Mouse (Mus musculus): Measurements from ENCODE around the gene Rflnb.

Rflnb gene

GRCm38 (mm10) chr11:76060906-76061305 lies 33.3 kb upstream of the Rflnb start:
- no peaks in the 10 kb centered on the region; the same call in 1 of the 2 replicates for H3K4me1 ChIP-seq (replicated peaks; ENCODE audit: low read depth, low read length)
- H3K36me3 ChIP-seq (ENCODE audit: insufficient read depth, low read length) = no peaks in the 10 kb centered on the region
- H3K4me3 ChIP-seq (replicated peaks; ENCODE audit: low read length) = no peak overlapping the region
- TF ChIP-seq NANOG (IDR thresholded peaks at IDR 0.05; ENCODE audit: borderline replicate concordance, low read length) (no peak), CTCF (conservative IDR thresholded peaks at IDR 0.05; ENCODE audit: low read length) (no peak), POU5F1 (IDR thresholded peaks at IDR 0.05; ENCODE audit: borderline replicate concordance, low read length) (no peak)
- H3K27me3 ChIP-seq (ENCODE audit: insufficient read depth, low read length) = no peaks in the 10 kb centered on the region
- no peaks in the 10 kb centered on the region for H3K9me3 ChIP-seq (ENCODE audit: low read length)

GRCm38 (mm10) chr11:76059971-76060370 lies 32.4 kb upstream of the Rflnb start:
- H3K4me3 ChIP-seq (replicated peaks; ENCODE audit: low read length) = no peak overlapping the region
- no peaks in the 10 kb centered on the region for H3K27me3 ChIP-seq (ENCODE audit: insufficient read depth, low read length)
- no peaks in the 10 kb centered on the region; the same call in 1 of the 2 replicates for H3K4me1 ChIP-seq (replicated peaks; ENCODE audit: low read depth, low read length)
- H3K36me3 ChIP-seq (ENCODE audit: insufficient read depth, low read length) = no peaks in the 10 kb centered on the region
- H3K9me3 ChIP-seq (ENCODE audit: low read length) = no peaks in the 10 kb centered on the region
- TF ChIP-seq CTCF (conservative IDR thresholded peaks at IDR 0.05; ENCODE audit: low read length) (no peak), NANOG (IDR thresholded peaks at IDR 0.05; ENCODE audit: borderline replicate concordance, low read length) (no peak), POU5F1 (IDR thresholded peaks at IDR 0.05; ENCODE audit: borderline replicate concordance, low read length) (no peak)

- H3K4me1 ChIP-seq (replicated peaks; ENCODE audit: low read depth, low read length) = no peaks in the 10 kb centered on the region
- no peaks in the 10 kb centered on the region for H3K27me3 ChIP-seq (ENCODE audit: insufficient read depth, low read length)
- H3K36me3 ChIP-seq (ENCODE audit: insufficient read depth, low read length) = no peaks in the 10 kb centered on the region
- no peak for TF ChIP-seq POU5F1 (IDR thresholded peaks at IDR 0.05; ENCODE audit: borderline replicate concordance, low read length)
- TF ChIP-seq CTCF (conservative IDR thresholded peaks at IDR 0.05; ENCODE audit: low read length) = 0 out of 2 replicates have a peak, but pooled peaks have one; percentile 10
- no peak for TF ChIP-seq NANOG (IDR thresholded peaks at IDR 0.05; ENCODE audit: borderline replicate concordance, low read length)
- H3K9me3 ChIP-seq (ENCODE audit: low read length) = no peaks in the 10 kb centered on the region
- no peak overlapping the region for H3K4me3 ChIP-seq (replicated peaks; ENCODE audit: low read length)
Observed at GRCm38 (mm10) chr11:76056487-76056886, 28.9 kb upstream of the Rflnb start.

GRCm38 (mm10) chr11:76052496-76052895 lies 24.9 kb upstream of the Rflnb start:
- no peaks in the 10 kb centered on the region for H3K9me3 ChIP-seq (ENCODE audit: low read length)
- H3K27me3 ChIP-seq (ENCODE audit: insufficient read depth, low read length) = no peaks in the 10 kb centered on the region
- H3K4me3 ChIP-seq (replicated peaks; ENCODE audit: low read length) = no peak overlapping the region
- peaks cover 9% of the 10 kb centered on the region; the same call in 1 of the 2 replicates for H3K4me1 ChIP-seq (replicated peaks; ENCODE audit: low read depth, low read length)
- no peaks in the 10 kb centered on the region for H3K36me3 ChIP-seq (ENCODE audit: insufficient read depth, low read length)
- TF ChIP-seq CTCF (conservative IDR thresholded peaks at IDR 0.05; ENCODE audit: low read length) (no peak), NANOG (IDR thresholded peaks at IDR 0.05; ENCODE audit: borderline replicate concordance, low read length) (no peak), POU5F1 (IDR thresholded peaks at IDR 0.05; ENCODE audit: borderline replicate concordance, low read length) (no peak)

- Histone ChIP-seq H3K4me1 (replicated peaks; ENCODE audit: low read depth, low read length) (peaks cover 9% of the 10 kb centered on the region; the same call in 1 of the 2 replicates), H3K4me3 (replicated peaks; ENCODE audit: low read length) (no peak overlapping the region), H3K9me3 (ENCODE audit: low read length) (no peaks in the 10 kb centered on the region), H3K27me3 (ENCODE audit: insufficient read depth, low read length) (no peaks in the 10 kb centered on the region), H3K36me3 (ENCODE audit: insufficient read depth, low read length) (no peaks in the 10 kb centered on the region)
- TF ChIP-seq CTCF (conservative IDR thresholded peaks at IDR 0.05; ENCODE audit: low read length) (no peak), POU5F1 (IDR thresholded peaks at IDR 0.05; ENCODE audit: borderline replicate concordance, low read length) (no peak), NANOG (IDR thresholded peaks at IDR 0.05; ENCODE audit: borderline replicate concordance, low read length) (no peak)
Observed at GRCm38 (mm10) chr11:76050967-76051512, 23.5 kb upstream of the Rflnb start.

- no peaks in the 10 kb centered on the region for H3K9me3 ChIP-seq (ENCODE audit: low read length)
- peaks cover 9% of the 10 kb centered on the region; the same call in 1 of the 2 replicates for H3K4me1 ChIP-seq (replicated peaks; ENCODE audit: low read depth, low read length)
- no peaks in the 10 kb centered on the region for H3K36me3 ChIP-seq (ENCODE audit: insufficient read depth, low read length)
Observed at GRCm38 (mm10) chr11:76050509-76050908, 22.9 kb upstream of the Rflnb start.

GRCm38 (mm10) chr11:76045367-76045766 lies 17.8 kb upstream of the Rflnb start:
- Histone ChIP-seq H3K4me3 (replicated peaks; ENCODE audit: low read length) (no peak overlapping the region), H3K27me3 (ENCODE audit: insufficient read depth, low read length) (peaks cover 9% of the 10 kb centered on the region; the same call in 1 of the 2 replicates), H3K4me1 (replicated peaks; ENCODE audit: low read depth, low read length) (no peaks in the 10 kb centered on the region), H3K9me3 (ENCODE audit: low read length) (no peaks in the 10 kb centered on the region), H3K36me3 (ENCODE audit: insufficient read depth, low read length) (no peaks in the 10 kb centered on the region)
- TF ChIP-seq POU5F1 (IDR thresholded peaks at IDR 0.05; ENCODE audit: borderline replicate concordance, low read length) (no peak), NANOG (IDR thresholded peaks at IDR 0.05; ENCODE audit: borderline replicate concordance, low read length) (no peak), CTCF (conservative IDR thresholded peaks at IDR 0.05; ENCODE audit: low read length) (no peak)

More at GRCm38 (mm10) chr11:76050509-76050908, 22.9 kb upstream of the Rflnb start:
- Histone ChIP-seq H3K27me3 (ENCODE audit: insufficient read depth, low read length) (no peaks in the 10 kb centered on the region), H3K4me3 (replicated peaks; ENCODE audit: low read length) (no peak overlapping the region)
- TF ChIP-seq POU5F1 (IDR thresholded peaks at IDR 0.05; ENCODE audit: borderline replicate concordance, low read length) (no peak), CTCF (conservative IDR thresholded peaks at IDR 0.05; ENCODE audit: low read length) (no peak), NANOG (IDR thresholded peaks at IDR 0.05; ENCODE audit: borderline replicate concordance, low read length) (no peak)

GRCm38 (mm10) chr11:76044468-76044867 lies 16.9 kb upstream of the Rflnb start:
- H3K4me1 ChIP-seq (replicated peaks; ENCODE audit: low read depth, low read length) = no peaks in the 10 kb centered on the region
- no peaks in the 10 kb centered on the region for H3K36me3 ChIP-seq (ENCODE audit: insufficient read depth, low read length)
- no peak overlapping the region for H3K4me3 ChIP-seq (replicated peaks; ENCODE audit: low read length)
- peaks cover 9% of the 10 kb centered on the region; the same call in 1 of the 2 replicates for H3K27me3 ChIP-seq (ENCODE audit: insufficient read depth, low read length)
- H3K9me3 ChIP-seq (ENCODE audit: low read length) = no peaks in the 10 kb centered on the region
- TF ChIP-seq CTCF (conservative IDR thresholded peaks at IDR 0.05; ENCODE audit: low read length) = no peak
- TF ChIP-seq NANOG (IDR thresholded peaks at IDR 0.05; ENCODE audit: borderline replicate concordance, low read length) = no peak
- no peak for TF ChIP-seq POU5F1 (IDR thresholded peaks at IDR 0.05; ENCODE audit: borderline replicate concordance, low read length)
